Mouse (Mus musculus) R1 (cell line): ENCODE data around the gene Vat1l.

Experiments
- DNase-seq: peaks from one replicate; pipeline ENCODE4 v3.0.0-alpha.2; 2018; ENCODE audit warnings: low read depth, low spot score

The Vat1l gene

DNA sequence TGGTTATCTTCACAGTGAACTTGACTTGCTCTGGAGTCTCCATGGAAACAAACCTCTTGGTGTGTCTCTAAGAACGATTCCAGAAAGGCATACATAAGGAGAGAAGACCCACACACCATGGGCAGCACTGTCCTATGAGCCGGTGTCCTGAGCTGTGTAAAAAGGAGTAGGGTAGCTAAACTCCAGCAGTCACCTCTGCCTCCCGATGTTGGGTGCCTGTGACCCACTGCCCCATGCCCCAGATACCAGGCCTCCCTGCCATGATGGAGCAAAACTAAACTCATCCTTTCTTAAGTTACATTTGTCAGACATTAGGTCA, 90.3 kb downstream of the Vat1l start:
- peak; percentile 7 for DNase-seq

DNA sequence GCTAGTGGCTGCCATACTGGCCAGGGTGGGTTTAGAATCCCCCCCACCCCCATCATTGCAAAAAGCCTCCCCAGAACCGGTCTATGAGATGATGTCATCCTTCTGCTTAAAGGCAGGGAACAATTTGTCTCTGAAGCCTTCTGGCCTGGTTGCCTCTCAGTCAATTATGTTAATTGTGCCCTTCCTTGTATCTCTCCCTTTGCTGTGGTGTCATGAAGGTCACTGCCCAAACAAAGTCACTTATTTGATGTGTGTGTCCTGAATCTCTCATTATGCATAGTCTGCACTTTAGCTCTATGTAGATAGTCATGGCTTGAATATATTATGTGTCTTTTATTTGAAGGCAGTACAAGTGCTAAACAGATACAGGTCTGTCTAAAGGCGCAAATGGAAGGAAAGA, 92.8 kb downstream of the Vat1l start:
- DNase-seq = no peak

- peak; percentile 43 for DNase-seq
These were observed 94.7 kb downstream of the Vat1l start for GRCm38 (mm10) chr8:114300072-114300471.

GRCm38 (mm10) chr8:114306296-114306695, 100.9 kb downstream of the Vat1l start:
- no peak for DNase-seq

DNA sequence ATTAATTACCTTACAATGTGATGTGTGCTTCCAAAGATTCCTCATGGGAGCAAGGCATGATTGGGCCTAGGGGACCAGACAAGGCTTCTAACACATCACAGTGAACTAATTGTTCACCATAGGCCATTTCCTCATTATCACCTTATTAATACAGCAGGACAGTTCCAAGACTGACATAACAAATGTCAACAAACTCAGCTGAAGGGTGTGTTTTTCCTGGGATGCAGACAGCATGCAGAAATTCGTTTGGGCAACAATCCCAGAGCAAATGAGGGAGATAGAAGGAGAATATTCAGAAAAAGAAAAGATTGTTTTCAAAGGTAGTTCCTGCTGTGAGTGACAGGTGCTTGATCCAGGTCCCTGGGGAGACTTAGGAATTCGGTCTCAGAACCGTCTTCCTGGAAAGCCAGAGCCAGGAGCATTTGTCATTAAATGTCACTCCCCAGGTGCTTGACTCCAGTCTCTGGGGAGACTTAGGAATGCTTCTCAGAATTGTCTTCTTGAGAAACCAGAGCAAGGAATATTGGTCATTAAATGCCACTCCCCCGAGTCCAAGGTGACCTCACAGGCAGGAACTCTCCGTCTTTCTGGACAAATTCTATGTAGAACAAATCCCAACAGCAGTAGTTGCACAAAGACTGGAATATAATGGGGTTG, 109.4 kb downstream of the Vat1l start:
- DNase-seq = peak; percentile 85

DNA sequence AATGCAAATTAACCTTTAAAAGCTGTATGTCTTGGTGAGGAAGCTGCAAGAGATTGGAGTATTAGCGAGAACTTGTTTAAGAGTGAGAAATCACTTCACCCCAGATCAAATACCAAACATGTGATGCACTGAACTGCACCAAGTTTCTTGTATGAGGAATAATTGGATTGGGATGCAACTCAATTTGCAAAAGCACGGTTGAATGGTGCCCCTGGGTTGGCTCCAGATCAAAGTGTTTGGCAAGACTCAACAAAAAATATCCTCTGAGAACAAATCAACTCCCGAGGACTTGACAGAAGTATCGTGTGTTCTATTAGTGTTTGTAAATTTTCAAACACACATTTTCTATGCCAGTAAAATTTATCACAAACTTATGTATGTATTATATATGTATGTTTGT, 112.7 kb downstream of the Vat1l start:
- DNase-seq = no peak

DNA sequence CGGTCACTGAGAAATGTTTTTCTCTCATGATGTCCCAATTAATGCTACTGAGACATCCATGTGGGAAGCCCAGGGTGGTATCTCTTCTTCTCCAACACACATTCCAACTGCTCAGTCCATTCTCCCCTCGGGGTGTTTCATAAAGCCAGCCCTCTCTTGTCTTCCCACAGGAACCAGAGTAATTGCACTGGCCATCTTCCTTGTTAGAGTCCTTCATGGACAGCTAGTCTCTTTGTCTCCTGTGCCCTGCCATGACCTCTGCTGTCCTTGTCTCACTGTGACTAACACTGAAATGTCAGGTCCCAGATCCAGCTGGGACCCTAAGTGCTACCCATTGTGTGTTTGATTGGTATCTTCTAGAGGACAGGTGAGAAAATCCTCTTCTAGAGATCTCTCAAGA, 116.7 kb downstream of the Vat1l start:
- DNase-seq = no peak

- peak; percentile 19 for DNase-seq
These were observed 126.5 kb downstream of the Vat1l start for GRCm38 (mm10) chr8:114331928-114332327.

GRCm38 (mm10) chr8:114332949-114333348, 127.5 kb downstream of the Vat1l start:
- no peak for DNase-seq

- no peak for DNase-seq
These were observed 130.3 kb downstream of the Vat1l start for GRCm38 (mm10) chr8:114335721-114336120.

DNA sequence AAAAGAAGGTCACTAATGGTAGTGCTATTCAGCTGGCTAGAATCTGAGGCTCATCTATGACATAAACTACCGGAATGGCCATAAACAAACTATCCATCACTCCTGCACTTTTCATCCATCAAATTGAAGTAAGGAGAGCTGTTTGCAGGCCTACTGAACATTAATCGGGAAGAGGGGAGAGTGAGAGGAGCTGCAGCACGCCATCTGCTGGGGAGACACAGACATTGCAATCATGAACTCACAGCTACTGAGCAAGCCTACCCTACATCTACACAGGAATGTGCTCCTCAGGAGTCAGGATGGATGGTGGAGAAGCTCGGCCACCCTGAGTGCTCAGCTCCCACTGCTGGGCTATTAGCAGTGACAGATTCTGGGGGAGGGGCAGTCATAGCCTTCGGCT, 136.9 kb downstream of the Vat1l start:
- DNase-seq = peak; percentile 69

DNA sequence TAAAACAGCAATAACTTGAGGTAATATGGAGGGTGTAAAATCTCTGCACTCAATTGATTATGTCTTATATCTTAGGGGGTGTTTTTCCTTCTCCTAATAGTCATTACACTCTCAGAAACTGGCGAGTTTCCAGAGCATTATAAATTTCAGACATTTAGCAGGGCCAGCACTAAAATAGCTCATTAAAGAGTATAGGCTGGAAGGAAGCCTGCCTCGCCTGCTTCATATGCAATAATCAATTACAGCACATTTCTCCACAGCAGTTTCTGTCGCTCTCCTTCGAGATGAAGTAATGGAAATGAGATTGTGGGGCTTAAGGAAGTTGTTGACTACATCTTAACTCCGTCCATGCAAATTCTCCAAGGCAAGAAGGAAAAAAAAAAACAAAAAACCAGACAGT, 139.4 kb downstream of the Vat1l start:
- DNase-seq = no peak

DNA sequence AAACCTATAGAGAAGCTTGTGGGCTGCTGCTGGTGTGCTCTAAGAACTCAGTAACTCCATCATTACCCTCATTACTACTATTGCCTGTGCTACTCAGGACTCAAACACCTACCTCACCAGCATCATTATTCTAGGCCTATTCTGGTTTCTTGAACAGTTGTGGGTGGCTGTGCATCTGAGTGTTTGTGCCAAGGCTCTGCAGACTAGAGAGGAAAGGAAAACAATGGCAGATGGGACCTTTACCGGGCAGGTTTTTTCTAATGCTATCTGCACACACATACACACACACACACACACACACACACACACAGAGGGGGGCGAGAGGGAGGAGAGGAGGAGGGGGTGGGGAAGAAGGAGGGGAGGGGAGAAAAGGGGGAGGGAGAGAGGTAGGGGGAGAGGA, 140.6 kb downstream of the Vat1l start:
- DNase-seq = no peak

GRCm38 (mm10) chr8:114351643-114352427, 146.4 kb downstream of the Vat1l start:
- DNase-seq = peak; percentile 48

GRCm38 (mm10) chr8:114360506-114360905, 155.1 kb downstream of the Vat1l start:
- DNase-seq = peak; percentile 43

GRCm38 (mm10) chr8:114363167-114363566, 157.8 kb downstream of the Vat1l start:
- peak; percentile 52 for DNase-seq

- DNase-seq = no peak
These were observed 158.2 kb downstream of the Vat1l start for GRCm38 (mm10) chr8:114363656-114364055.

- DNase-seq = peak; percentile 83
These were observed 163.9 kb downstream of the Vat1l start for GRCm38 (mm10) chr8:114369038-114369976.

GRCm38 (mm10) chr8:114374390-114374789, 169.0 kb downstream of the Vat1l start:
- DNase-seq = no peak

- peak; percentile 87 for DNase-seq
These were observed 178.8 kb downstream of the Vat1l start for GRCm38 (mm10) chr8:114384189-114384588.

GRCm38 (mm10) chr8:114387494-114387893, 182.1 kb downstream of the Vat1l start:
- no peak for DNase-seq
